Mouse (Mus musculus) CD4-positive, CD25-positive, alpha-beta regulatory T cell, adult 4 months (primary cell): ENCODE measurements around the gene Fermt3. TPM values are rescaled to one million over a fixed set of nuclear protein-coding genes. Genes with fewer than 3 reads are reported as not detected.
A peak's percentile ranks its signal among the peaks of the same experiment; 100 is the strongest.

Source experiments
- ATAC-seq: one replicate; pipeline ENCODE4 v1.8.0; 2017
- polyA plus RNA-seq, 2 experiments: library from polyadenylated mRNA; unstranded; fragments of 100-300 nt; shearing (Covaris generic); gene quantifications; one replicate each; pipeline ENCODE4 v1.2.1; 2017

Fermt3 gene
- polyA plus RNA-seq, 2 experiments from 2014 or later, result 272 to 479 TPM

DNA sequence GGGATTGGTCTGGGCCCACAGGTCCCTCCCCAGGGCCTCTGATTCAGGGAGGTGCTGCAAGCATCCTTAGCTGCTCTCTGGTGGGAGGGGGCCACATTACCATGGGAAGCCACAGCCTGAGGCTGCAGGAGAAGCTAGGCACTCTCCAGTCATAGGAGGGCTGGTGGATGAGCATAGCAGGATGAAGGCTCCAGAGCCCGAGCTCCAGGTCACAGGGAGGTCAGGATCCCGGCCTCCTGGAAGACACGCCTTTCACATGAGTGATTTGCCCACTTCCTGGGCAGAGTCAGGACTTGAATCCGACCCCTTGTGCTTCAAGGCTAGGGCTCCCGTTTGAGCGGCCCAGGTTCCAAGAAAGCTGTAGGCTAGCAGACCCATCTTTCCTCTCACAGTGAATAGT is 47.6 kb downstream of the Fermt3 start:
- ATAC-seq, result no peak

DNA sequence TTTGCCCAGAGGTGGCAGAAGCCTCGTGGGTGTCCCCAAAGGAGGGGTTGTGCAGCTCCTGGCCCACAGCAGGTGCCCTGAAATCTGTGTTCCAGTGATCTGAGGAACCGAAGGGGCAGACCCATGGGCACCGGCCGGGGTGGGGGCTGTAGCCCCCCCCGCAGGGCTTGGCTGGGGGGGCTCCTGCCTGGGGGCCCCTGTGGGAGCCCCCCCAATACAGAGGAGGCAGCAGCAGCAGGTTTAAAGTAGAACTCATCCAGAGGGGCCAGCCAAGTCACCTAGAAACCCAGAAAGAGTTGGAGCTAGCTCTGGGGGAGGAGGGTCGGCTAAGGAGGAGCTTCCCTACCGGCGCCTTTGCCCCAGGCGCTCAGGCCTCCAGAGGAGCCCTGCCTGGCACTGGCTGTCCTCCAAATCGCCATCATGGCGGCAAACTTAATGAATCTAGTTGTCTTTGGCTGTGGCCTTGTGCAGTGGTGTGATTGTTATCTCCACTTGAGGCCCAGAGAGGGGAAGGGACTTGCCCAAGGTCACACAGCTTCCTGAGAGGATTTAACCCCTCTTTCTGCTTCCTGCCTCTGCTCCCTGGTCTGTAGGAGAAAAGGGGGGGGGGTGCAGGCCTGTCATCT is 48.7 kb downstream of the Fermt3 start:
- no peak for ATAC-seq

DNA sequence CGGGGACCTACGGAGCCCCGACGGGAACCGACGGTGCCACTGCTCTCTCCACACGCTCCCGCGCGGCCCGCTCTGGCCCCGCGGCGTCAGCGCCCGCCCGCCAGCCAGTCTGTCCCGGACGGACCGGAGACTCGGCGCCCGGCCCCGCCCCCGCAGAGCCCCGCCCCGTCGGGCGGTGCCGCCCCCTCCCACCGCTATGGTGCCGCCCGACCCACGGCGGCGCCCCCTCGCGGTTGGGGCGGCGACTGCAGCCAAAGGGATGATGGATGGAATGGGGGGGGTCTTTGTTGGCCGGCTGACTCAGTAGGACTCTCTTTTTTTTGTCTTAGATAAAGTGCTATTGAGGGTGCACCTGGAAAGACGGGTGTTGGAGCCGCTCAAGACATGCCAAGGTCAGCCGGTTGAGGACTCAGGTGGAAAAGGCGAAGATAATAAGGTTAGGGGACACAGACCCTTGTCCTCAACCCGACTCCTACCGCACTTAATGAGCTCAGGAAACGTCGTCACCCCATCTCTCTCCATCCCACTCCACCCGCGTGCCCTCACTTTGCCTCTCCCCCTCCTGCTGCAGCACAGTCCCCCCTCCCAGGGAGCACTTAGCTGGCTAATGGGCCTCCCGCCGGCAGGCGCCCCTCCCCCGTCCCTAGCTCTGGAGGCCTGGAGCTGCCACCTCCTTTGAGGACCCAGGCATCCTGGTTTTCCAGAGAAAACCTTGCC is 49.4 kb downstream of the Fermt3 start:
- peak; percentile 61 for ATAC-seq

DNA sequence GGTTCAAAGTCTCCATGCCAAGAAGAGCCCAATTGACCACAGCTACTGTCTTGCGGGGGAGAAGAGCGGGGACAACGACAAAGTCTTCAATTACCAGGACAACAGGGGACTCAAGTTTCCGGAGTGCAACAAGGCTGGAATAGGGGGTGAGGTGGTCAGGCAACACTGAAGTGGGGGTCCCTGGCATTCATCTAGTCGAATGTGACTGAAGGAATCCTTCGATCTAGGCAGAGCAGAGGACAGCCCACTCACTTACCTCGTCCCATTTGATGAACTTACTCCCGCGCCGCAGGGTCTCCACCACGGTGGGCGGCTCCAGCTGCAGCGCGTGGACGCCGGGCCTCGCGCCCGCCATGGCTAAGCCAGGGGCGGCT is 50.0 kb downstream of the Fermt3 start:
- no peak for ATAC-seq

DNA sequence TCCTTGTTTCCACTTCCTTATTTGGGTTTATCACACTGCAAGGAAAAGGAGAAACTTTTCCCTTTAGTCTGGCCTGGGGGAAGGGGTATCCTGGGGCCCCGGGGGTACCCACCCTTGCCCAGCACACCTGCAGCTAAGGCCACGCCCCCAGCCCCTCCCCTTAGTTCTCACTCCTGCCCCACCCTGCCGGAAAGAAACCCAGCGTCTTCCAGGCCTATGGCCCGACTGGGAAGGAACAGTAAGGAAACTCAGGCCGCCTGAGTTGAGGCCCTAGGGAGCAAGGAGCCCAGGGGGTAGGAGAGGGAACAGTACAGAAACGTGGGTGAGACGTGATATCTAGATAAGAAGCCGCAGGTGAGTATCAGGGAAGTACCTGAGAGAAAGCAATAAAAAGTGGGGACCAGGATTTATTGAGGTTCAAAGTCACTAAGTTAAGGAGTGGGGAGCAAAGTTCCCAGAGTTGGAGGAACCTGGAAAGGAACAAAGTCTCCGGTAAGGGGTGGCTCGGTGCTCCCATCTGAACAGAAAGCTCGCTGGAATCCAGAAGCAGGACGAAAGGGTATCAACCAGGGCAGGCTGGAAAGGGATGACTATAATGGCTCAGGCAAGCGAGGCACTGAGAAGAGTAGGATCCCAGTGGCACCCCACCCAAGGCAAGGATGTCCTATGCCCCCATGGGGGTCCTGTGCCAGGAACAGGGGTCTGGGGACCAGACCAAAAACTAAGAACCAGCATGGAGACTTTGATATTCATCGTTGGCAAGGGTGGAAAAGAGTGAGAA is 50.6 kb downstream of the Fermt3 start:
- no peak for ATAC-seq

DNA sequence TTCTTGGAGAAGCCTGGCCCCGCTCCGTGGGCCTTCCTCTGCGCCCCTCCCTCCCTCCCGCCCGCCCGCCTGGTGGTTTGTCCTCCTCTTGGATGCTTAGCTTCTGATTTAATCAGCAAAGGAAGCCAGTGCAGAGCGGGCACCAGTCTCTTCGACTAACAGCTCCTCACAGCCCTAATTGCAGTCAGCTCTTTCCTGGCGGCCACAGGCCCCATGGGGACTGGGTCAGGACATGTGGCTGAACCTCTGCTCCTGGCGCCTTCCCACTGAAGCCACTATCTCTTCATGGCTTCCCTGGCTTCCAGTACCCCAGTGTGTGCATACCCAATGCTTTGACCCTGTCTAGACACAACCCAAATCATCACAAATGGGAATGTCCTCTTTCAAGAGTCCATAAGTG is 62.8 kb downstream of the Fermt3 start:
- no peak for ATAC-seq

DNA sequence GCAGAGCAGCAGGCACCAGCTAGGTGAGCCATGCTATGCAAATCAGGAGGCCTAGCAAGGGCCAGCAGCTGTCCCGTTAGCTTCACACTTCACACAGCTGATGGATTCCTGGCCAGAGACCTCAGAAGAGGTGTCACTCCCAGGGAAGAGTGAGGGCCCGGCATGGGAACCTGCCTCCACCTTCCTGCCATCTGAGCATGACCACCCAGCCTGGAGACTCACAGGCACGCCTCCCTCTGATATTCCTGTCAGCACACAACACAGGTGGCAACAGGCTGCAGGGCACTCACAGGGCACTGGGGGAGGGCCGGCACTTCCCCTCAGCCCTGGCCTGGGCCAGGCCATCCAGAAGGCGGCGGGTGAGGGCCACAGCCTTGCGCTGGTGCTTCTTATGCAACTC is 63.8 kb downstream of the Fermt3 start:
- no peak for ATAC-seq

DNA sequence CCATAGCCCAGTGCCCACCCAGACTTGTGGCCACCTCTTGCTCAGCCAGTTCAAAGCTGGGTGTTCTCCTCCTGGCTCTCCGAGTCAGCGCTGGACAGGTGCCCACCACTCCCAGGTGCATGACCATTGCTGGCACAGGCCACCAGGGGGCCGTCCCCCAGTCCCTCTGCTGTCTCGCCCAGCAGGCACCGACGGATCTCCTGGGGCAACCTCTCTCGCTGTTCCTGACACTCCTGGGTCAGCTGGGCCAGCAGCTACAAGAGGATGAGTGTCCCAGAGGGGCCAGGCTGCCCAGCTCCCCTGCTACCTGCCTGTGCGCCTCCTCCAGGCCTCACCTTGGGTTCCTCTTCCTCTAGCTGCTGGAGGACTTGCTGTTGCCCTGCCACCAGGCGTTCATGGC is 65.2 kb downstream of the Fermt3 start:
- no peak for ATAC-seq

DNA sequence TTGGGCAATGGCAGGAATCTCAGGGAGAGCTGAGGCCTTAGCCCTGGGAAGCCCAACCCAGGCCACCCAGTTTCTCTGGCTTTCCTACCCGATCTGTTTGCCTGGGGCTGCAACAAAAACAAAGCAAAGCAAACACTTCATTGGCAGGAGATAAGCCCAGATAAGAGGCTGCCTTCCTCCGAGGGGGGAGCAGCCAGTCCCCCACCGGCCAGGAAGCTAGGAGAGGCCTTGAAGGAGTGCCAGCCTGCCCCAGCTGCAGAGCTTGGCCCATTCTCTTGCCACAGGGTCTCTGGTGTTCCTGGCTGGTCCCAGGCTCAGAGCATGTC is 66.6 kb downstream of the Fermt3 start:
- no peak for ATAC-seq

DNA sequence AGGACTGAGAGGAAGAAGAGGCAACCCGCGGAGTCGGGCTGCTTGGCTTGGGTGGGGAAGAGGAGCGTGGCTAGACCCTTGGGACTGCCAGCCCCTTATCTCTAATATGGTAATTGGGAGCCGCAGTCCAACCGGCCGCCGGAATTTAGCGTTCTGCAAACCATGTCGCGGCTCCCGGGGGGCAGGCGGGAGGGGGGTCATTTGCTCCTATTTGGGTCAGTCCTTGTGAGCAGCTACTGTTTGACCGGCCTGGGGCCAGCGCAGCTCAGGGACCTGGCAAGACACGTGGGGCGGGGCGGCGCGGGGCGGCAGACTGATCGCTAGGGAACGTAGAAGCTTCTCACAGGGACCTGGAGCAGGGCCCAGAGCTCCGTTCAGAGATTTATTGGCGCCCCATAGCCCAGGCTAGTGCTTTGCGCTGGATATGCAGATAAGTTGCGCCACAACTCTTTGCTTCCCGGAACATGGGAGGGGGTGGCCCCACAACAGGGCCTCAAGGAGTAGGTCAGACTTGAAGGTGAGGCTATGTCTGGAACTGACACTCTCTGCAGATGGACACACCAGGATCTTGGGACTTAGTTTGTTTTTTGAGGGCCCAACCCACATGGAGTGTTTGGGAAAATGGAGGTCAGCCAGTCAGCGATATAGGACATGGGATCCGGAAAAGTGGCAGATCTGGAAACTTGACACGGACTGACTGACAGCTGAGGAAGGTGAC is 67.1 kb downstream of the Fermt3 start:
- peak; percentile 29 for ATAC-seq

DNA sequence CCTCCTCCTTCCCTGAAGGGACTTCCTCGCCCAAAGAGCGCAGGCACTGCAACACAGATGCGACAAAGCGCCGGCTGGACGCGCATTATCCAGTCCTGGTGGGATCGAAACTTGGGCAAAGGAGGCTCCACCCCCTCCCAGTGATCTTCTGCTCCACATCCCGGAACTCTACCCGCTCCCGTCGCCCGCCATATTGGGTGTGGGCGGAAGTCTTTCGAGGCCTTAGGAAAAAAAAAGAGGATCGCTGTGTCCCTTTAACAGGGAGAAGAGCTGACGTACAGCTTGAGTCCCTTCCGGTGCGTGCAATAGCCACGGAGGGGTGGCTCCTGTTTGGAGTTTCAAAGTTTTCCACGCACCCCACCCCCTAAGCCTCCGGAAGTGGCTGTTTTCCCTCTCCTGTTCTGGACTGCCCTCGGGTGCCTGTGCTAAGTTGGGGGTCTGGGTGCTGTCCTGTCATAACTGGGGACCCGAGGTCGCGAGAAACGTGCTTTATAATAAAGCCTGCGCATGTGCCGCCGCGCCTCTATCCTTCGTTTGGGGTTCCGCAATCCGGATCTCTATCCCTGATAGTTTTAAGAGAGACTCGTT is 67.8 kb downstream of the Fermt3 start:
- ATAC-seq, result peak; percentile 64

DNA sequence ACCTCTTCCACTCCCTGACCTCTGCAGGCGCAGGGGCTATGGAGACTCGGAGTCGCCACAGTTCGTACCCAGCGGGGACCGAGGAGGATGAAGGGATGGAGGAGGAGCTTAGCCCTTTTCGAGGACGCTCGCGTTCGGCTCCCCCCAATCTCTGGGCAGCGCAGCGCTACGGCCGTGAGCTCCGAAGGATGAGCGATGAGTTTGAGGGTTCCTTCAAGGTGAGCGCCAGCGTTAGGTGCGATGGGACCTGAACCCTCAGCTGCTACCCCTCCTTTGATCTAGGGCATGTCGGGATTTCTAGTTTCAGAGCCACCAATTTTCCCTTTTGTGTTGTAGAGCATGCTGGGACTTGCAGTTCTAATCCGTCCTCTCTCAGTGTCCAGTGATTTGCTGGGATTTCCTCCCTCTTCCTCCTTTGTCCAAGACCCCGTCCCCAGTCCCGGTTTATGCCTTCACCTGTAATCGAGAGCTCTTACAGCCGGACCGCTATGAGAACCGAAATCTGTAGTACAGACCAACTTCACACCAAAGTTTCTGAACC is 68.6 kb downstream of the Fermt3 start:
- peak; percentile 32 for ATAC-seq

DNA sequence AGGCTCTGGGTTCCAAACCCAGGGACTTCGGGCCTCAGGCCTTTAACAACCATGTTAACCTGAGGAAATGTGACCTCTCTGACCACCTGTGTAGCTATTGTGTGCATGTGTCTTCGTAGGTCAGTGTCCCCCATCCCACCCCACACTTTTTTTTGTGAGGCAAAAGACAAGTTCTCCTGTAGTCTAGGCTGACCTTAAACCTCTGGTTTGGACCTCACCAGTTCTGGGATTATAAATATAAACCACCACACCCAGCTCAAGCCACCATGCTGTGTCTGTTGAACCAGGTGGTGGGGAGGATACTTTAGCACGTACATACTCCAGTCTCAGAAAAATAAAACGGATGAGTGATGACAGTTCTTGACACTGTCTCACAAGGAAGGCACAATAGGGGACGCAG is 69.3 kb downstream of the Fermt3 start:
- no peak for ATAC-seq

DNA sequence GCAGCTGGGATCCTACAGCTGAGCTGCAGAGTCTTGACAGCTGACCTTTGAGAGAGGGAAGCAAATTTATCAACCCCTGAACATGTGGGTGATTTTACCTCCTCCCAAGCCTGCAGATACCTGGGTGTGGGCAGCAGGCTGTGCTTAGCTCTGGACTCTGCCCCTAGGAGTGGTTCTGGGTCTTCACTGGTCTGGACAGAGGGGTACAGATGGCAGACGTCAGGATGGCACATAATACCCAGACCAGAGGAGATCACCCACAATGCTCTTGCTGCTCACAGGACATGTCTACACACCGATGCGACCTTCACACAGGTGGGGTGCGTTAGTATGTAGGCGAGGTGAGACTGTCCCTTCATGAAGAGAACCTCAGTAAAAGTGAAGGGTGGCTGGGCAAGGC is 69.7 kb downstream of the Fermt3 start:
- ATAC-seq, result no peak

Other genes with a start within 250 kb of the Fermt3 start
- 1 to 10 TPM; 6.4 to 8.3 TPM for gene Rps6ka4, start 178.8 kb downstream of the Fermt3 start, polyA plus RNA-seq
- 1 to 10 TPM; 3.1 to 5.2 TPM for gene Ccdc88b, start 161.3 kb downstream of the Fermt3 start, polyA plus RNA-seq
- 100 to 1,000 TPM; 214 to 232 TPM for gene Trmt112, start 109.8 kb downstream of the Fermt3 start, polyA plus RNA-seq
- gene Prdx5, start 109.4 kb downstream of the Fermt3 start, polyA plus RNA-seq, result 100 to 1,000 TPM; 224 to 246 TPM
- 1 to 10 TPM; 2.2 to 5.7 TPM for gene Esrra, start 97.7 kb downstream of the Fermt3 start, polyA plus RNA-seq
- not detected for gene Catsperz, start 94.1 kb downstream of the Fermt3 start, polyA plus RNA-seq
- not detected for gene Kcnk4, start 85.0 kb downstream of the Fermt3 start, polyA plus RNA-seq
- 10 to 100 TPM; 36.8 to 49.6 TPM for gene Bad, start 77.6 kb downstream of the Fermt3 start, polyA plus RNA-seq
- gene Gpr137, start 77.0 kb downstream of the Fermt3 start, polyA plus RNA-seq, result 10 to 100 TPM in 1 of 2 experiments, 1 to 10 TPM in 1; 8.4 to 11.4 TPM
- gene Ppp1r14b, start 44.5 kb downstream of the Fermt3 start, polyA plus RNA-seq, result 10 to 100 TPM in 1 of 2 experiments, 1 to 10 TPM in 1; 9.3 to 23.8 TPM
- 1 to 10 TPM; 3.2 to 3.4 TPM for gene Plcb3, start 43.0 kb downstream of the Fermt3 start, polyA plus RNA-seq
- gene Fkbp2, start 39.0 kb downstream of the Fermt3 start, polyA plus RNA-seq, result 10 to 100 TPM; 46.8 to 56.8 TPM
- gene Vegfb, start 31.8 kb downstream of the Fermt3 start, polyA plus RNA-seq, result 1 to 10 TPM; 3.3 to 4.4 TPM
- gene Dnajc4, start 26.9 kb downstream of the Fermt3 start, polyA plus RNA-seq, result 10 to 100 TPM; 59.8 to 74.9 TPM
- 10 to 100 TPM; 34.8 to 39.6 TPM for gene Nudt22, start 23.4 kb downstream of the Fermt3 start, polyA plus RNA-seq
- gene Trpt1, start 23.3 kb downstream of the Fermt3 start, polyA plus RNA-seq, result 10 to 100 TPM in 1 of 2 experiments, 1 to 10 TPM in 1; 8.1 to 10.9 TPM
- gene Stip1, start 20.5 kb upstream of the Fermt3 start, polyA plus RNA-seq, result 100 to 1,000 TPM; 117 to 119 TPM
- 1 to 10 TPM in 1 of 2 experiments, not detected in 1; 2.3 TPM for gene Macrod1, start 37.3 kb upstream of the Fermt3 start, polyA plus RNA-seq
- under 1 TPM in 1 of 2 experiments, not detected in 1; 0.22 TPM for gene Flrt1, start 86.3 kb upstream of the Fermt3 start, polyA plus RNA-seq
- gene Otub1, start 186.8 kb upstream of the Fermt3 start, polyA plus RNA-seq, result 100 to 1,000 TPM; 157 to 198 TPM
- gene Cox8a, start 198.1 kb upstream of the Fermt3 start, polyA plus RNA-seq, result 100 to 1,000 TPM; 223 to 296 TPM
- gene Naa40, start 221.7 kb upstream of the Fermt3 start, polyA plus RNA-seq, result 10 to 100 TPM; 21.9 to 26.8 TPM
- gene Rcor2, start 247.9 kb upstream of the Fermt3 start, polyA plus RNA-seq, result under 1 TPM in 1 of 2 experiments, not detected in 1; 0.42 TPM